Mouse (Mus musculus) heart, adult 2 months (tissue): ENCODE data around the gene Gm20662. TPM values are rescaled to one million over a fixed set of nuclear protein-coding genes. Genes with fewer than 3 reads are reported as not detected.

Source experiments
- DNase-seq, 2 experiments: peaks; one replicate each; pipeline ENCODE4 v3.0.0; 2021
- H3K27ac ChIP-seq: fragments of 200-600 bp; 2 replicates; pipeline ENCODE4 v1.8.1; 2022
- H3K27me3 ChIP-seq: fragments of 200-500 bp; 2 replicates; pipeline ENCODE4 v1.6.1; 2012; ENCODE audit warnings: mild to moderate bottlenecking, low read length, inconsistent platforms, mixed read lengths; ENCODE audit not compliant: control insufficient read depth, insufficient read depth
- H3K36me3 ChIP-seq: fragments of 200-500 bp; 2 replicates; pipeline ENCODE4 v1.6.1; 2012; ENCODE audit warnings: low read length, inconsistent platforms; ENCODE audit not compliant: control insufficient read depth, insufficient read depth
- H3K4me1 ChIP-seq: fragments of 200-500 bp; 2 replicates; pipeline ENCODE4 v1.6.1; 2011; ENCODE audit warnings: low read length; ENCODE audit not compliant: control insufficient read depth, insufficient read depth
- H3K4me3 ChIP-seq: fragments of 200-600 bp; 2 replicates; pipeline ENCODE4 v1.8.1; 2022
- H3K79me2 ChIP-seq: fragments of 200-500 bp; replicated peaks from 2 replicates; pipeline ENCODE4 v1.6.1; 2012; ENCODE audit warnings: mild to moderate bottlenecking, inconsistent platforms, low read length, moderate library complexity, mixed read lengths; ENCODE audit not compliant: control insufficient read depth, insufficient read depth
- H3K9ac ChIP-seq: fragments of 200-500 bp; 2 replicates; pipeline ENCODE4 v1.6.1; 2012; ENCODE audit warnings: low read depth, mild to moderate bottlenecking, control low read depth, inconsistent platforms, low read length, mixed read lengths
- CTCF ChIP-seq: fragments of 200-600 bp; IDR thresholded peaks from 2 replicates; pipeline ENCODE4 v1.8.1; 2022; ENCODE audit warnings: antibody characterized with exemption, mild to moderate bottlenecking, moderate library complexity
- EP300 ChIP-seq: fragments of 200-500 bp; IDR thresholded peaks from 2 replicates; pipeline ENCODE4 v1.6.1; 2011; ENCODE audit warnings: low read depth, low read length, control low read depth; ENCODE audit not compliant: insufficient read depth
- POLR2A ChIP-seq: fragments of 200-500 bp; IDR thresholded peaks from 2 replicates; pipeline ENCODE4 v1.6.1; 2011; ENCODE audit warnings: mild to moderate bottlenecking, low read depth, low read length, control low read depth; ENCODE audit not compliant: insufficient read depth
- WGBS: fragments of 180-500 bp; shearing (Covaris S2); methylation state at CpG from one replicate; pipeline ENCODE4 v1.1.7; 2018; 5-methylcytosine and 5-hydroxymethylcytosine counted together
- intact Hi-C: fragments of 180-260 bp; cut with DNase I; formaldehyde crosslinking; loops from one replicate; pipeline ENCODE4 v1.15.1; 2025
- polyA plus RNA-seq: library from polyadenylated mRNA; depleted of rRNA; stranded (reverse); fragments of >200 nt; gene quantifications from 2 replicates; pipeline ENCODE4 v1.2.3, GENCODE M21; 2012
- total RNA-seq, 2 experiments: library from RNA; stranded (reverse); gene quantifications; 2 replicates each; pipeline ENCODE4 v1.2.3; 2021

Gene Gm20662
- total and polyA plus RNA-seq, 3 experiments, result 1.4 to 2.3 (median 1.8) TPM

- DNase-seq, result no peak
- H3K4me1 ChIP-seq, result no peaks in the 10 kb centered on the region
- no peak for TF ChIP-seq CTCF
- TF ChIP-seq EP300, result no peak
- TF ChIP-seq POLR2A, result no peak
- no peak overlapping the region for H3K27ac ChIP-seq
- H3K36me3 ChIP-seq, result no peaks in the 10 kb centered on the region
- WGBS, result 67% methylated on average over 6 of the region's 6 CpGs
- no peaks in the 10 kb centered on the region for H3K27me3 ChIP-seq
- no peaks in the 10 kb centered on the region for H3K79me2 ChIP-seq
- intact Hi-C loops, result loop anchor here (2.0 kb wide), 1 partner anchor 79 kb away; no protein-coding TSS in a partner anchor
- H3K4me3 ChIP-seq, result no peak overlapping the region
- H3K9ac ChIP-seq, result no peak overlapping the region
These were observed 40.4 kb upstream of the Gm20662 start for GRCm38 (mm10) chr9:107955613-107956289.

GRCm38 (mm10) chr9:107957141-107957540, 39.0 kb upstream of the Gm20662 start:
- intact Hi-C loops, result loop anchor here (2.0 kb wide), 1 partner anchor 78 kb away; no protein-coding TSS in a partner anchor

GRCm38 (mm10) chr9:107959896-107960295, 36.3 kb upstream of the Gm20662 start:
- no peak for DNase-seq
- no peaks in the 10 kb centered on the region for H3K27me3 ChIP-seq
- no peak overlapping the region for H3K9ac ChIP-seq
- TF ChIP-seq EP300 (no peak), CTCF (no peak), POLR2A (no peak)
- H3K4me1 ChIP-seq, result peaks cover 4% of the 10 kb centered on the region
- no peak overlapping the region for H3K27ac ChIP-seq
- no peaks in the 10 kb centered on the region for H3K36me3 ChIP-seq
- no peaks in the 10 kb centered on the region for H3K79me2 ChIP-seq
- WGBS, result 83% methylated on average over 6 of the region's 6 CpGs
- intact Hi-C loops, result loop anchor here (5.0 kb wide), 1 partner anchor 42 kb away; the partner anchor contains the start of gene Ip6k1
- H3K4me3 ChIP-seq, result no peak overlapping the region

More at GRCm38 (mm10) chr9:107957141-107957540, 39.0 kb upstream of the Gm20662 start:
- H3K4me1 ChIP-seq, result no peaks in the 10 kb centered on the region
- H3K36me3 ChIP-seq, result no peaks in the 10 kb centered on the region
- H3K27me3 ChIP-seq, result no peaks in the 10 kb centered on the region
- H3K4me3 ChIP-seq, result no peak overlapping the region
- H3K9ac ChIP-seq, result no peak overlapping the region
- no peaks in the 10 kb centered on the region for H3K79me2 ChIP-seq
- no peak for TF ChIP-seq CTCF
- TF ChIP-seq EP300, result no peak
- no peak for TF ChIP-seq POLR2A
- DNase-seq, result no peak
- WGBS, result 66% methylated on average over 6 of the region's 6 CpGs
- no peak overlapping the region for H3K27ac ChIP-seq

- Histone ChIP-seq H3K27ac (no peak overlapping the region), H3K27me3 (no peaks in the 10 kb centered on the region), H3K9ac (no peak overlapping the region), H3K4me3 (no peak overlapping the region), H3K36me3 (no peaks in the 10 kb centered on the region), H3K79me2 (no peaks in the 10 kb centered on the region), H3K4me1 (peaks cover 4% of the 10 kb centered on the region)
- intact Hi-C loops, result loop anchor here (5.0 kb wide), 1 partner anchor 41 kb away; the partner anchor contains the start of gene Ip6k1
- no peak for DNase-seq
- TF ChIP-seq CTCF (peak; percentile 31), POLR2A (no peak), EP300 (no peak)
- 79% methylated on average over 4 of the region's 4 CpGs for WGBS
These were observed 35.2 kb upstream of the Gm20662 start for GRCm38 (mm10) chr9:107960928-107961327.

- H3K4me3 ChIP-seq, result no peak overlapping the region
- no peak overlapping the region for H3K9ac ChIP-seq
- intact Hi-C loops, result loop anchor here (5.0 kb wide), 1 partner anchor 41 kb away; the partner anchor contains the start of gene Ip6k1
- H3K27me3 ChIP-seq, result no peaks in the 10 kb centered on the region
- H3K36me3 ChIP-seq, result no peaks in the 10 kb centered on the region
- no peak overlapping the region for H3K27ac ChIP-seq
- TF ChIP-seq CTCF (no peak), POLR2A (no peak), EP300 (no peak)
- peaks cover 6% of the 10 kb centered on the region for H3K4me1 ChIP-seq
- WGBS, result 89% methylated on average over 10 of the region's 10 CpGs
- no peaks in the 10 kb centered on the region for H3K79me2 ChIP-seq
- DNase-seq, result no peak
These were observed 34.8 kb upstream of the Gm20662 start for GRCm38 (mm10) chr9:107961351-107961762.

GRCm38 (mm10) chr9:107961881-107962280, 34.3 kb upstream of the Gm20662 start:
- no peaks in the 10 kb centered on the region for H3K36me3 ChIP-seq
- 45% methylated on average over 5 of the region's 5 CpGs for WGBS
- TF ChIP-seq POLR2A (no peak), CTCF (peak; percentile 55)
- no peak overlapping the region for H3K27ac ChIP-seq
- H3K4me3 ChIP-seq, result no peak overlapping the region
- intact Hi-C loops, result loop anchor here (2.0 to 5.0 kb wide), 2 partner anchors 40 to 57 kb away; partner anchors contain the start of gene Ip6k1
- no peak overlapping the region for H3K9ac ChIP-seq
- no peaks in the 10 kb centered on the region for H3K79me2 ChIP-seq
- H3K4me1 ChIP-seq, result peaks cover 10% of the 10 kb centered on the region
- DNase-seq, result peak in 1 of 2 experiments; percentile 31
- H3K27me3 ChIP-seq, result no peaks in the 10 kb centered on the region
